Mouse (Mus musculus) C2C12 (cell line): ENCODE measurements around the gene Gm21981.

Experiments
- CEBPB ChIP-seq: IDR thresholded peaks from one replicate; pipeline ENCODE4 v1.6.1; 2011; ENCODE audit warnings: low read depth, mild to moderate bottlenecking, control low read depth, moderate library complexity
- CTCF ChIP-seq: IDR thresholded peaks from one replicate; pipeline ENCODE4 v1.5.1; 2011; ENCODE audit not compliant: control insufficient read depth, insufficient read depth, insufficient read length
- FOSL1 ChIP-seq: IDR thresholded peaks from one replicate; pipeline ENCODE4 v1.8.0; 2011; ENCODE audit warnings: mild to moderate bottlenecking, low read length; ENCODE audit not compliant: poor library complexity, insufficient read depth, severe bottlenecking
- MAX ChIP-seq: IDR thresholded peaks from one replicate; pipeline ENCODE4 v1.6.1; 2011; ENCODE audit warnings: mild to moderate bottlenecking, control low read depth
- MYOD1 ChIP-seq: IDR thresholded peaks from one replicate; pipeline ENCODE4 v1.6.1; 2011; ENCODE audit warnings: low read depth; ENCODE audit not compliant: control insufficient read depth, insufficient read length
- MYOG ChIP-seq: IDR thresholded peaks from one replicate; pipeline ENCODE4 v1.6.1; 2011; ENCODE audit not compliant: control insufficient read depth, insufficient read length; ENCODE audit errors: extremely low read depth
- USF1 ChIP-seq: IDR thresholded peaks from one replicate; pipeline ENCODE4 v1.6.1; 2011; ENCODE audit warnings: low read depth, mild to moderate bottlenecking, control low read depth, moderate library complexity

GRCm38 (mm10) chr17:47694503-47695336 is 465 bp upstream of the Gm21981 start, which contains the start of gene Prickle4:
- no peak for TF ChIP-seq CEBPB
- peak; percentile 91 for TF ChIP-seq CTCF
- no peak for TF ChIP-seq MYOG
- TF ChIP-seq FOSL1, result no peak
- no peak for TF ChIP-seq MYOD1
- no peak for TF ChIP-seq USF1
- TF ChIP-seq MAX, result no peak
